In genomic region chr6:94845821-94846220, GRCm38 (mm10) we compare ENCODE assay signal across 22 mouse cellular contexts.
"Had no signal": no experiment of that assay in that cellular context is flagged by ENCODE, and none has a peak within 500 bp of the region (broad histone marks: within the 10 kb centered on the region; RNA-seq: fewer than 3 reads in every experiment).

No protein-coding gene starts in this region.

- ATAC-seq: liver, embryonic 12.5 days; midbrain, embryonic 13.5 days; midbrain, embryonic 16.5 days had no signal

- H3K9ac ChIP-seq: limb, embryonic 13.5 days; liver, embryonic 12.5 days; liver, embryonic 15.5 days; lung, embryonic 15.5 days; midbrain, embryonic 13.5 days; neural tube, embryonic 13.5 days; stomach, embryonic 15.5 days had no signal

- H3K4me2 ChIP-seq: limb, embryonic 13.5 days; liver, embryonic 12.5 days; liver, embryonic 15.5 days; lung, embryonic 15.5 days; midbrain, embryonic 13.5 days; neural tube, embryonic 13.5 days; stomach, embryonic 15.5 days had no signal

- H3K36me3 ChIP-seq: limb, embryonic 10.5 days; limb, embryonic 13.5 days; liver, embryonic 12.5 days; liver, embryonic 15.5 days; lung, embryonic 15.5 days; midbrain, embryonic 13.5 days; neural tube, embryonic 13.5 days; stomach, embryonic 15.5 days had no signal

- H3K4me3 ChIP-seq: limb, embryonic 10.5 days; limb, embryonic 13.5 days; liver, embryonic 12.5 days; liver, embryonic 15.5 days; lung, embryonic 15.5 days; megakaryocyte, embryonic 14.5 days; midbrain, embryonic 13.5 days; myocyte; neural tube, embryonic 13.5 days; stomach, embryonic 15.5 days had no signal

- DNase-seq: kidney, adult 9 months; kidney, postnatal 14 days; kidney, postnatal 4 days; liver; lung, adult 18-20 months; lung, postnatal 10 days; lung, postnatal 36 days; retina, postnatal 1 day; right cerebral cortex, postnatal 25 days; spleen, adult 18-20 months; thymus, postnatal 25 days had no signal

- H3K27ac ChIP-seq: limb, embryonic 10.5 days; limb, embryonic 13.5 days; liver, embryonic 12.5 days; liver, embryonic 15.5 days; lung, embryonic 15.5 days; midbrain, embryonic 13.5 days; neural tube, embryonic 13.5 days; stomach, embryonic 15.5 days had no signal

- H3K27me3 ChIP-seq: limb, embryonic 13.5 days; liver, embryonic 12.5 days; liver, embryonic 15.5 days; lung, embryonic 15.5 days; midbrain, embryonic 13.5 days; neural tube, embryonic 13.5 days; stomach, embryonic 15.5 days had no signal

- H3K4me1 ChIP-seq: liver, embryonic 12.5 days; liver, embryonic 15.5 days; lung, embryonic 15.5 days; megakaryocyte, embryonic 14.5 days; midbrain, embryonic 13.5 days; neural tube, embryonic 13.5 days; stomach, embryonic 15.5 days had no signal

- H3K9me3 ChIP-seq: limb, embryonic 10.5 days; limb, embryonic 13.5 days; liver, embryonic 12.5 days; liver, embryonic 15.5 days; lung, embryonic 15.5 days; midbrain, embryonic 13.5 days; neural tube, embryonic 13.5 days; stomach, embryonic 15.5 days had no signal
